In the genomic region with DNA sequence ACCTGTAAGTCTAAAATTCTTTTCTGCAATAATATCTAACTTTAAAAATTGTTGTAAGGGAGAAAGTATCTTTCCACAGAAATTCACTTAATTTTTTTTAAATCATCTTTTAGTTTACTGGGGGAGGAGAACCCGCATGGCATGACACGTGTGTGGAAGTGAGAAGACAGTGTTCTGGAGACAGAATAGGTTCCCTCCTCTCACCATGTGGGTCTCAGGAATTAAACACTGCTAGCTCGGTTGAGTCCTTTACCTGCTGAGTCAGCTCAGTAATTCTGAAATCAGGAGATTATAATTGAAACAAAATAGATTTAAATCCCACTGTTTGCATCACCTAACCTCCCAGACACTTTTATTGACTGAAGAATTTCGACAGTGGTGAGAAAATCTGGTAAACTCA, we compare ENCODE assay signal across 12 mouse cellular contexts. TPM values are rescaled to one million over a fixed set of nuclear protein-coding genes. Genes with fewer than 3 reads are reported as not detected.
DNase-seq lines count a peak whose midpoint lies in the region; ATAC-seq and TF ChIP-seq lines count a peak whose summit lies in the region.
"Had no signal": no experiment of that assay in that cellular context is flagged by ENCODE, and none has a peak within 500 bp of the region (broad histone marks: within the 10 kb centered on the region; RNA-seq: fewer than 3 reads in every experiment).

No protein-coding gene starts in this region.

- no peaks in the 10 kb centered on the region for H3K9me3 ChIP-seq in heart, embryonic 12.5 days (replicated peaks)
- H3K9me3 ChIP-seq in midbrain, embryonic 12.5 days = peaks cover 21% of the 10 kb centered on the region
- peaks cover 5% of the 10 kb centered on the region for H3K9me3 ChIP-seq in midbrain, embryonic 14.5 days (ENCODE audit: control insufficient read depth, low read length)
- no peaks in the 10 kb centered on the region for H3K9me3 ChIP-seq in hindbrain, embryonic 15.5 days

- no peak for DNase-seq in heart, postnatal 25 days (ENCODE audit: low spot score)
- no peak for DNase-seq in midbrain, embryonic 14.5 days
- DNase-seq in layer of hippocampus, adult 11-12 months (ENCODE audit: low spot score) = no peak
- DNase-seq in gastrocnemius, postnatal 14 days = no peak
- DNase-seq: B cell, adult 2 months; gastrocnemius, postnatal 10 days; layer of hippocampus, adult 9-11 months; spleen, adult 18-20 months had no signal

- peaks cover 24% of the 10 kb centered on the region for H3K79me2 ChIP-seq in myocyte (ENCODE audit: control insufficient read depth, insufficient read depth)

- peaks cover 32% of the 10 kb centered on the region for H3K36me3 ChIP-seq in heart, embryonic 12.5 days
- peaks cover 28% of the 10 kb centered on the region for H3K36me3 ChIP-seq in midbrain, embryonic 12.5 days
- peaks cover 14% of the 10 kb centered on the region for H3K36me3 ChIP-seq in midbrain, embryonic 14.5 days (ENCODE audit: control insufficient read depth, insufficient read depth, low read length)
- peaks cover 11% of the 10 kb centered on the region for H3K36me3 ChIP-seq in hindbrain, embryonic 15.5 days
- H3K36me3 ChIP-seq in myocyte (ENCODE audit: control insufficient read depth, insufficient read depth) = no peaks in the 10 kb centered on the region

- no peak for ATAC-seq in heart, embryonic 12.5 days (ENCODE audit: insufficient number of reproducible peaks, low FRiP score)
- no peak for ATAC-seq in midbrain, embryonic 12.5 days (ENCODE audit: low FRiP score, low read depth)
- no peak for ATAC-seq in midbrain, embryonic 14.5 days (ENCODE audit: low FRiP score, low TSS enrichment)
- ATAC-seq in hindbrain, embryonic 15.5 days (ENCODE audit: low FRiP score, low read depth) = no peak

- no peak overlapping the region for H3ac ChIP-seq in myocyte (ENCODE audit: control insufficient read depth, insufficient read length)

- no peaks in the 10 kb centered on the region for H3K27me3 ChIP-seq in heart, embryonic 12.5 days (replicated peaks)
- no peaks in the 10 kb centered on the region for H3K27me3 ChIP-seq in midbrain, embryonic 12.5 days
- no peaks in the 10 kb centered on the region for H3K27me3 ChIP-seq in midbrain, embryonic 14.5 days (ENCODE audit: control insufficient read depth, insufficient read depth, low read length)
- no peaks in the 10 kb centered on the region for H3K27me3 ChIP-seq in hindbrain, embryonic 15.5 days
- no peaks in the 10 kb centered on the region for H3K27me3 ChIP-seq in myocyte (ENCODE audit: control insufficient read depth, insufficient read depth, insufficient read length)

- H3K4me1 ChIP-seq in heart, embryonic 12.5 days (replicated peaks) = peaks cover 11% of the 10 kb centered on the region
- peaks cover 13% of the 10 kb centered on the region for H3K4me1 ChIP-seq in midbrain, embryonic 12.5 days
- H3K4me1 ChIP-seq in midbrain, embryonic 14.5 days (ENCODE audit: control insufficient read depth, insufficient read depth, low read length) = peaks cover 2% of the 10 kb centered on the region
- peaks cover 17% of the 10 kb centered on the region for H3K4me1 ChIP-seq in hindbrain, embryonic 15.5 days (replicated peaks)

- WGBS in heart, embryonic 12.5 days = 46% methylated on average over 4 of the region's 4 CpGs
- 67% methylated on average over 4 of the region's 4 CpGs for WGBS in midbrain, embryonic 12.5 days
- WGBS in midbrain, embryonic 14.5 days = 64% methylated on average over 4 of the region's 4 CpGs
- WGBS in hindbrain, embryonic 15.5 days = 60% methylated on average over 4 of the region's 4 CpGs

- no peak overlapping the region for H3K27ac ChIP-seq in heart, embryonic 12.5 days (ENCODE audit: poor library complexity, severe bottlenecking)
- H3K27ac ChIP-seq in midbrain, embryonic 12.5 days (replicated peaks) = no peak overlapping the region
- H3K27ac ChIP-seq in midbrain, embryonic 14.5 days (replicated peaks; ENCODE audit: low read depth, low read length) = no peak overlapping the region
- no peak overlapping the region for H3K27ac ChIP-seq in hindbrain, embryonic 15.5 days (replicated peaks)

- H3K4me2 ChIP-seq in heart, embryonic 12.5 days = peak overlapping the region; percentile 78
- peak overlapping the region; percentile 72 for H3K4me2 ChIP-seq in midbrain, embryonic 12.5 days (replicated peaks)
- H3K4me2 ChIP-seq in midbrain, embryonic 14.5 days (ENCODE audit: low read length) = no peak overlapping the region
- peak overlapping the region; percentile 92 for H3K4me2 ChIP-seq in hindbrain, embryonic 15.5 days
- peak overlapping the region; percentile 88 for H3K4me2 ChIP-seq in myocyte (ENCODE audit: low read depth)

- intact Hi-C loops in heart, postnatal 25 days (cut with DNase I) = loop anchor here (5.0 kb wide), 1 partner anchor 283 kb away; the partner anchor contains the start of gene Rnft1
- intact Hi-C loops in gastrocnemius, postnatal 14 days (cut with DNase I; ENCODE audit: low total_unique reads) = no loop called here

- H3K4me3 ChIP-seq in heart, embryonic 12.5 days = peak overlapping the region; percentile 93
- H3K4me3 ChIP-seq in midbrain, embryonic 12.5 days = peak overlapping the region; percentile 65; the same call in 1 of the 2 replicates
- H3K4me3 ChIP-seq in midbrain, embryonic 14.5 days (replicated peaks; ENCODE audit: low read depth, low read length) = no peak overlapping the region
- 0 out of 2 replicates have a peak overlapping the region, but pooled peaks have one; percentile 91 for H3K4me3 ChIP-seq in hindbrain, embryonic 15.5 days
- H3K4me3 ChIP-seq in myocyte = peak overlapping the region; percentile 81

- H3K9ac ChIP-seq in heart, embryonic 12.5 days = 0 out of 2 replicates have a peak overlapping the region, but pooled peaks have one; percentile 46
- no peak overlapping the region for H3K9ac ChIP-seq in midbrain, embryonic 12.5 days (replicated peaks)
- no peak overlapping the region for H3K9ac ChIP-seq in midbrain, embryonic 14.5 days (replicated peaks; ENCODE audit: low read length)
- H3K9ac ChIP-seq in hindbrain, embryonic 15.5 days = peak overlapping the region; percentile 17; the same call in 1 of the 2 replicates

- TF ChIP-seq POLR2A in myocyte (IDR thresholded peaks at IDR 0.05; ENCODE audit: insufficient read length, low read depth) = no peak

TF ChIP-seq in myocyte, 11 proteins besides CTCF, POLR2A, EP300 and RAD21:
- TF ChIP-seq POLR2AphosphoS2 (IDR thresholded peaks at IDR 0.05; ENCODE audit: insufficient read length, low read depth) = no peak
- no peak for TF ChIP-seq USF1 (IDR thresholded peaks at IDR 0.05; ENCODE audit: low read depth)
- no peak for TF ChIP-seq E2F4 (IDR thresholded peaks at IDR 0.05; ENCODE audit: insufficient read depth)
- TF ChIP-seq MYOD1 (IDR thresholded peaks at IDR 0.05; ENCODE audit: control insufficient read depth in 1 of 3, insufficient read length in 2 of 3, low read depth in 2 of 3) = no peak
- TF ChIP-seq SRF (IDR thresholded peaks at IDR 0.05; ENCODE audit: control insufficient read depth, insufficient read length, low read depth) = no peak
- TF ChIP-seq REST (IDR thresholded peaks at IDR 0.05; ENCODE audit: insufficient read depth, insufficient read length) = no peak
- TF ChIP-seq TCF12 (IDR thresholded peaks at IDR 0.05; ENCODE audit: insufficient read depth, poor library complexity, severe bottlenecking) = no peak
- no peak for TF ChIP-seq MYOG (IDR thresholded peaks at IDR 0.05; ENCODE audit: control insufficient read depth in 1 of 3, insufficient read depth in 1 of 3, insufficient read length in 2 of 3, low read depth in 2 of 3)
TF ChIP-seq in myocyte: peak in this region for 0.

RNA-seq across cellular contexts. Expression of gene Brip1, which starts 1.3 kb away (rescaled TPM):
- polyA plus RNA-seq in heart, embryonic 12.5 days (2016; fragmentation: Nextera tagmentation; extraction: Ambion mirVana) = 5.2 and 5.8 TPM in 2 replicates
- under 1 TPM; 0.55 to 0.59 TPM for total RNA-seq in heart, postnatal 25 days (2021)
- 6.9 and 7.6 TPM in 2 replicates for polyA plus RNA-seq in midbrain, embryonic 12.5 days (2016; fragmentation: Nextera tagmentation; extraction: Ambion mirVana)
- polyA plus RNA-seq in midbrain, embryonic 14.5 days (2014; fragmentation: Nextera tagmentation; extraction: Ambion mirVana) = 0.90 and 1.8 TPM in 2 replicates
- polyA plus RNA-seq in hindbrain, embryonic 15.5 days (2015; fragmentation: Nextera tagmentation; extraction: Ambion mirVana) = 2.3 and 2.6 TPM in 2 replicates
- polyA plus RNA-seq in myocyte (2012; fragmentation: generic; extraction: Trizol) = 0.53 TPM
- total RNA-seq in gastrocnemius, postnatal 14 days (2021) = under 1 TPM; 0.58 to 0.64 TPM

RNA-seq across cellular contexts. Expression of gene Ints2, which starts 57.6 kb away (rescaled TPM):
- polyA plus RNA-seq in heart, embryonic 12.5 days (2016; fragmentation: Nextera tagmentation; extraction: Ambion mirVana) = 20.3 and 21.2 TPM in 2 replicates
- 1 to 10 TPM; 5.3 to 6.7 TPM for total RNA-seq in heart, postnatal 25 days (2021)
- polyA plus RNA-seq in midbrain, embryonic 12.5 days (2016; fragmentation: Nextera tagmentation; extraction: Ambion mirVana) = 48.3 and 51.6 TPM in 2 replicates
- polyA plus RNA-seq in midbrain, embryonic 14.5 days (2014; fragmentation: Nextera tagmentation; extraction: Ambion mirVana) = 15.5 and 25.6 TPM in 2 replicates
- 17.5 and 18.9 TPM in 2 replicates for polyA plus RNA-seq in hindbrain, embryonic 15.5 days (2015; fragmentation: Nextera tagmentation; extraction: Ambion mirVana)
- polyA plus RNA-seq in myocyte (2012; fragmentation: generic; extraction: Trizol) = 5.3 TPM
- total RNA-seq in gastrocnemius, postnatal 14 days (2021) = 1 to 10 TPM; 4.5 to 5.2 TPM

Comparison
In these comparisons a context has a peak if more than half of its experiments do, and no peak if none do; other contexts are left out.
1. H3K9ac ChIP-seq: peak in heart, embryonic 12.5 days (single experiment) and hindbrain, embryonic 15.5 days (single experiment); none in midbrain, embryonic 12.5 days (single experiment) and midbrain, embryonic 14.5 days (single experiment).